Mouse (Mus musculus) spleen, embryonic (tissue): Measurements from ENCODE around the gene Gjb5.

Experiments used
- CTCF ChIA-PET: fragments of 350-600 bp; sonication (Branson Sonifier 250); formaldehyde crosslinking; loops from one replicate; lab custom pipeline; 2022; lab: Charles Lee

The Gjb5 gene

GRCm38 (mm10) chr4:127358018-127358417, at the start of gene Gjb5:
TSS of gene Gjb5 (minus strand) at chr4:127358181.
- CTCF ChIA-PET, result no interaction called here

GRCm38 (mm10) chr4:127402614-127403013, 44.6 kb upstream of the Gjb5 start:
- CTCF ChIA-PET, result no interaction called here

- CTCF ChIA-PET, result no interaction called here
These were observed 44.2 kb upstream of the Gjb5 start for GRCm38 (mm10) chr4:127402166-127402565.

GRCm38 (mm10) chr4:127400165-127401145, 42.5 kb upstream of the Gjb5 start:
- CTCF ChIA-PET, result no interaction called here

- CTCF ChIA-PET, result no interaction called here
These were observed 37.6 kb upstream of the Gjb5 start for GRCm38 (mm10) chr4:127395591-127395990.

GRCm38 (mm10) chr4:127389645-127390044, 31.7 kb upstream of the Gjb5 start:
- CTCF ChIA-PET, result no interaction called here

- CTCF ChIA-PET, result no interaction called here
These were observed 19.4 kb upstream of the Gjb5 start for GRCm38 (mm10) chr4:127377344-127377743.

- CTCF ChIA-PET, result interaction anchor here (0.6 kb wide), 1 partner anchor 39 kb away, joined by 9 read pairs; no protein-coding TSS in a partner anchor
These were observed 17.7 kb upstream of the Gjb5 start for GRCm38 (mm10) chr4:127375541-127376177.

GRCm38 (mm10) chr4:127374645-127375044, 16.7 kb upstream of the Gjb5 start:
- CTCF ChIA-PET, result no interaction called here

GRCm38 (mm10) chr4:127373491-127373890, 15.5 kb upstream of the Gjb5 start:
- CTCF ChIA-PET, result no interaction called here

GRCm38 (mm10) chr4:127371546-127371945, 13.6 kb upstream of the Gjb5 start:
- CTCF ChIA-PET, result no interaction called here

- CTCF ChIA-PET, result no interaction called here
These were observed 12.5 kb upstream of the Gjb5 start for GRCm38 (mm10) chr4:127370447-127370846.

GRCm38 (mm10) chr4:127368379-127368973, 10.5 kb upstream of the Gjb5 start:
- CTCF ChIA-PET, result no interaction called here

- CTCF ChIA-PET, result no interaction called here
These were observed 7.9 kb upstream of the Gjb5 start for GRCm38 (mm10) chr4:127365834-127366233.

- CTCF ChIA-PET, result interaction anchor here (0.6 kb wide), 1 partner anchor 63 kb away, joined by 3 read pairs; no protein-coding TSS in a partner anchor
These were observed 7.5 kb upstream of the Gjb5 start for GRCm38 (mm10) chr4:127365433-127365832.

- CTCF ChIA-PET, result no interaction called here
These were observed 6.5 kb upstream of the Gjb5 start for GRCm38 (mm10) chr4:127364431-127364830.

GRCm38 (mm10) chr4:127363331-127363730, 5.3 kb upstream of the Gjb5 start:
- CTCF ChIA-PET, result no interaction called here

GRCm38 (mm10) chr4:127362520-127362919, 4.5 kb upstream of the Gjb5 start:
- CTCF ChIA-PET, result no interaction called here

GRCm38 (mm10) chr4:127354506-127355485, 3.2 kb downstream of the Gjb5 start:
- CTCF ChIA-PET, result no interaction called here

GRCm38 (mm10) chr4:127353951-127354438, 4.0 kb downstream of the Gjb5 start, which contains the start of gene Gjb4:
TSS of gene Gjb4 (minus strand) at chr4:127354081.
- CTCF ChIA-PET, result no interaction called here

GRCm38 (mm10) chr4:127352594-127352993, 5.4 kb downstream of the Gjb5 start:
- CTCF ChIA-PET, result no interaction called here
